Mouse (Mus musculus): ENCODE data around the gene Ass1. TPM values are rescaled to one million over a fixed set of nuclear protein-coding genes. Genes with fewer than 3 reads are reported as not detected.

Gene Ass1
- polyA plus RNA-seq, 1 experiment: not detected

- TF ChIP-seq GATA1 (IDR thresholded peaks at IDR 0.05; ENCODE audit: low read length): no peak
These were observed 827 bp downstream of the Ass1 start for GRCm38 (mm10) chr2:31470683-31471385.

- no peak for TF ChIP-seq GATA1 (IDR thresholded peaks at IDR 0.05; ENCODE audit: low read length)
These were observed 1.6 kb downstream of the Ass1 start for GRCm38 (mm10) chr2:31471611-31472010.

GRCm38 (mm10) chr2:31472406-31473065 is 2.5 kb downstream of the Ass1 start:
- TF ChIP-seq GATA1 (IDR thresholded peaks at IDR 0.05; ENCODE audit: low read length): no peak

- TF ChIP-seq GATA1 (IDR thresholded peaks at IDR 0.05; ENCODE audit: low read length): no peak
These were observed 3.9 kb downstream of the Ass1 start for GRCm38 (mm10) chr2:31473941-31474340.

- TF ChIP-seq GATA1 (IDR thresholded peaks at IDR 0.05; ENCODE audit: low read length): no peak
These were observed 4.7 kb downstream of the Ass1 start for GRCm38 (mm10) chr2:31474686-31475085.

- no peak for TF ChIP-seq GATA1 (IDR thresholded peaks at IDR 0.05; ENCODE audit: low read length)
These were observed 6.3 kb downstream of the Ass1 start for GRCm38 (mm10) chr2:31476107-31476820.

- no peak for TF ChIP-seq GATA1 (IDR thresholded peaks at IDR 0.05; ENCODE audit: low read length)
These were observed 7.5 kb downstream of the Ass1 start for GRCm38 (mm10) chr2:31477234-31478161.

- no peak for TF ChIP-seq GATA1 (IDR thresholded peaks at IDR 0.05; ENCODE audit: low read length)
These were observed 13.0 kb downstream of the Ass1 start for GRCm38 (mm10) chr2:31482914-31483575.

GRCm38 (mm10) chr2:31484187-31484586 is 14.2 kb downstream of the Ass1 start:
- TF ChIP-seq GATA1 (IDR thresholded peaks at IDR 0.05; ENCODE audit: low read length): no peak

- no peak for TF ChIP-seq GATA1 (IDR thresholded peaks at IDR 0.05; ENCODE audit: low read length)
These were observed 19.2 kb downstream of the Ass1 start for GRCm38 (mm10) chr2:31489166-31489565.

- TF ChIP-seq GATA1 (IDR thresholded peaks at IDR 0.05; ENCODE audit: low read length): no peak
These were observed 20.5 kb downstream of the Ass1 start for GRCm38 (mm10) chr2:31490556-31490955.

GRCm38 (mm10) chr2:31492308-31492707 is 22.3 kb downstream of the Ass1 start:
- TF ChIP-seq GATA1 (IDR thresholded peaks at IDR 0.05; ENCODE audit: low read length): no peak

GRCm38 (mm10) chr2:31493243-31493642 is 23.2 kb downstream of the Ass1 start:
- TF ChIP-seq GATA1 (IDR thresholded peaks at IDR 0.05; ENCODE audit: low read length): no peak

- TF ChIP-seq GATA1 (IDR thresholded peaks at IDR 0.05; ENCODE audit: low read length): no peak
These were observed 24.3 kb downstream of the Ass1 start for GRCm38 (mm10) chr2:31494315-31494714.

- no peak for TF ChIP-seq GATA1 (IDR thresholded peaks at IDR 0.05; ENCODE audit: low read length)
These were observed 25.1 kb downstream of the Ass1 start for GRCm38 (mm10) chr2:31495046-31495476.
